Mouse (Mus musculus): ENCODE measurements around the gene Becn1.

Gene Becn1

GRCm38 (mm10) chr11:101315665-101316500 lies 13.8 kb upstream of the Becn1 start, which contains the start of gene Psme3:
TSS of gene Psme3 (plus strand) at chr11:101316213.
- DNase-seq (ENCODE audit: low read depth, low spot score): peak; percentile 98

DNA sequence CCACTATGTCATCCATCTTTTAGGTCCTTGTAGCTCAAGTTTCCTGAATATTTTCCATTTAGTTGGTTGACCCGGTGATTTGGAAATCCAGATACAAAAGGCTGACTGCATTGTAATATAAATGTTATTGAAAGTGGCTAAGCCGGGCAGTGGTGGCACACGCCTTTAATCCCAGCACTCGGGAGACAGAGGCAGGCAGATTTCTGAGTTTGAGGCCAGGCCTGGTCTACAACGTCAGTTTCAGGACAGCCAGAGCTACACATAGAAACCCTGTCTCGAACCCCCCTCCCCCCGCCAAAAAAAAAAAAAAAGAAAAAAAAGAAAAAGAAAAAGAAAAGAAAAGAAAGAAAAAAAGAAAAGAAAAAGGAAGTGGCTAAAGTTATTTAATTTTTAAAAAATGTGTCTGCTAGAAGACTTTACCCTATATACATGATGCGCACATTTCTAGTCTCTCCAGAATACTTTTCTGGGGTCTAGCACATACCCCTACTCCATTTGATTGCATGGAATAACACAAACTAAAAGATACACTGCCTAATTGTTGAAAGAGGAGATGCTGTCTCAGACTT lies 13.1 kb upstream of the Becn1 start:
- DNase-seq (ENCODE audit: low read depth, low spot score): peak; percentile 40

DNA sequence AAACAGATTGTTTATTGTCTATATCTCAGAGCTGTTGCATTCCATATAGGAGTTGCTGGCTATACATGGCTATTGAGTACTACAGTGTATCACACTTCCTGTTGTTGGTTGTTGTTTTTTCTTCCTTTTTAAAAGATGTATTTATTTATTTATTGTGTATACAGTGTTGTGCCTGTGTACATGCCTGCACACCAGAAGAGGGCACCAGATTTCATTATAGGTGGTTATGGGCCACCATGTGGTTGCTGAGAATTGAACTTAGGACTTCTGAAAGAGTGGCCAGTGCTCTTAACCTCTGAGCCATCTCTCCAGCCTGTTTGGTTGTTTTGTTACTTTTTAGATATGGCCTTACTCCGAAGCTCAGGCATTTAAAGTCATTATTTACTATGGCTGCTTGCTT lies 12.5 kb upstream of the Becn1 start:
- DNase-seq (ENCODE audit: low read depth, low spot score): no peak

DNA sequence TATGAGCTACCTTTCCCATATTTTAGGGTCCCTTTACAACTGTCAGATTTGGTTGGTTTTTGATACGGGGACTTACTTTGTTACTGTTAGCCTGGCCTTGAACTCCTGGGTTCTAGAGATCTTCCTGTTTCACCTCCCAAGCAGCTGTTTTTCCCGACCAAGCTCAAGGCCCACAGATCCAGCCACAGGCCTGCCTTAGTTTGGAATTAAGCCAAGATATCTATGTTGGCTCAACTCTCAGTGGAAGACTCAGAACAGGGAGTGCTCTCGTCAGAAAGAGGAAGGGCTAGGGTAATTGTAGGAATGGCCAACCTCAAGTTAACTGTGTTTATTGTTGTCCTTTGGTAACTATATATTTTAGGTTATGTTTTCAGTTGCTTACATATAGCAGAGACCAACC lies 10.1 kb upstream of the Becn1 start:
- DNase-seq (ENCODE audit: low read depth, low spot score): no peak

GRCm38 (mm10) chr11:101311083-101311482 lies 9.0 kb upstream of the Becn1 start:
- DNase-seq (ENCODE audit: low read depth, low spot score): no peak

DNA sequence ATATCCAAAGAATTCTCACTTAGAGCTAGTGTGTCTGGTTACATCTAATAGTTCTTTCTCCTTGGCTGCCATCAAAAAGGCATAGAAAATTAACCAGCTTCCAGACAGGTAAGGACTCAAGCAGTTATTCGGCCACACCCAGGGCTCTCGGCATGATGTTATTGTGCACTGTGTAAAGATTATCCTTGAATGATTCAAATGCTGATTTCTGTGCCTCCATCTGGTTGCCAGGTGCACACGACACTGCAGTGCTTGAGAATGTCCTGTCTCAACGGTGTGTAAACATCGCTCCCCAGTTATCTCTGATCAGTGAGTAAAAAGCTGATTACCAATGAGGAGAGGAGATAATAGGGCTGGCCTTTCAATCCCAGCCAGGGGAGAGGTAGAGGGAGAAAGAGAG lies 5.7 kb upstream of the Becn1 start:
- no peak for DNase-seq (ENCODE audit: low read depth, low spot score)

DNA sequence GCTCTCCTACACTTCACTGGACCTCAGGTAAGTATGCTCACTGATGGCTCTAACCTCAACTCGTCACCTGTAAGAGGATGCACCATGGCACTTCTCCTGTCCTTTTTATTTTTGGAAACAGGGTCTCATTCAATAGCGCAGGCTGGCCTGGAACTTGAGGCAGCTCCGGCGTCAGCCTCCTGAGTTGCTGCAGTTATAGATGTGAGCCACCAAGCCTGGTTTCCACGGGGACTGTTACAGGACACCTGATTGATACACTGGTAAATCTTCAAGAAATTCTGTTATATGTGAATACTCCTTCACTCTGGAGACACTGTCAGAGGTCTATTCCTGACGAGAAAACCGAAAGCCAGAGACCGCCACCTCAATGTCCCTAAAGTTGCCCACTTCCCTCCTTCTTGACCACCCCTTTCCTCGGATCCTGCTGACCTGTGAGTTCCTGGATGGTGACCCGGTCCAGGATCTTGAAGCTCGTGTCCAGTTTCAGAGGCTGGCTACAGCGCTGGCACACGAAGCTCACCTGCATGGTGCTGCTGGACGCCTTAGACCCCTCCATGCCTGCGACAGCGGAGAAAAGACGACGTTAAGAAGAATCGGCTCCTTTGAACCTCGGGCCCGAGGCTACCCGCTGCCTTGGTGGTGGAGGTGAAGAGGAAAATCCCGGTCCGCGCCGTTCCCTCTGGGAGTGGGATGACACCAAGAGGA lies 635 bp downstream of the Becn1 start:
- DNase-seq (ENCODE audit: low read depth, low spot score): no peak

DNA sequence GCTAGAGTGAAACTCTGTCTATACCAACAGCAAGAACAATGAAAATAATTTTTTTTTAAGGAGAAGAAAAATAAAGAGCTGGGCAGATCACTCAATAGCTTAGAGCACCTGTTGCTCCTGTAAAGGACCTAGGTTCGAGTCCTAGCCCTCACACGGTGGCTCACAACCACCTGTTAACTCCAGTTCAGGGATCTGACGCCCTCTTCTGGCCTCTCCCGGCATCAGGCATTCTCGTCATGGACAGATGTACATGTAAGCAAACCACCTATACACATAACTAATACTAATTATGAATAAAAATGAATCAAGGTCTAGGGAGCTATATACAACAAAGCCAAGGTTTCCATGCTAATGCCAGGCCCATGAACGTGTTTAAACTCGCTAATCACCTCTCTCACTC lies 1.2 kb downstream of the Becn1 start:
- DNase-seq (ENCODE audit: low read depth, low spot score): peak; percentile 48

DNA sequence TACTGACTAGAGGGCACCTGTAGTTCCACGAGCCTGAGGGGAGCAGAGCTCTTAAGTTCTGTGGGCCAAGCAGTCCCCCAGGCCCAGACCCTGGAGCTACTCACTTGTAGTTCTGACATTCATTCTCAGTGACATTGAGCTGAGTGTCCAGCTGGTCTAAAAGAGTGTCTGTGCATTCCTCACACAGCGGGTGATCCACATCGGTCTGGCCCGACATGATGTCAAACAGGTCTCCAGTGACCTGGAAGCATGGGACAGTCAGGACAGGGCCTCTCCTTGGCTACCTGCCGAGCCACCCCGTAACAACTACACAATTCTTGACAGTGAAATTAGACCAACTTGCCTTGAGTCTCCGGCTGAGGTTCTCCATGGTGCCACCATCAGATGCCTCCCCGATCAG lies 6.9 kb downstream of the Becn1 start:
- no peak for DNase-seq (ENCODE audit: low read depth, low spot score)

DNA sequence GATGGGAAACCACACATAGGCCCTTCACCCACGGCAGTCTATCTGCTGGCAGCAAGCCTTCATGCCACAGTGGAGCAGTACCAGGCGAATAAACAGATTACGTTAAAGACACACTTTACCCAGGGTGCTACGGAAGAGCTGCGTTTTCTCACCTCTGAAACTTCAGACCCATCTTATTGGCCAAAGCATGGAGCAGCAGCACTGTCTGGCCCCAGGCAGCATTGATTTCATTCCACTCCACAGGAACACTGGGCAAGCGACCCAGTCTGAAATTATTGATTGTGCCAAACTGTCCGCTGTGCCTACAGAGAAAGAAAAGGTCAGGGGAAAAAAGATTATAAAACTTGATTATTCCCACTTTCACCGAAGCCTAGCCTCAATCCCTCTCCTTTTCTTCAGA lies 10.9 kb downstream of the Becn1 start:
- DNase-seq (ENCODE audit: low read depth, low spot score): no peak

- no peak for DNase-seq (ENCODE audit: low read depth, low spot score)
Observed at GRCm38 (mm10) chr11:101287306-101287705, 14.8 kb downstream of the Becn1 start.

DNA sequence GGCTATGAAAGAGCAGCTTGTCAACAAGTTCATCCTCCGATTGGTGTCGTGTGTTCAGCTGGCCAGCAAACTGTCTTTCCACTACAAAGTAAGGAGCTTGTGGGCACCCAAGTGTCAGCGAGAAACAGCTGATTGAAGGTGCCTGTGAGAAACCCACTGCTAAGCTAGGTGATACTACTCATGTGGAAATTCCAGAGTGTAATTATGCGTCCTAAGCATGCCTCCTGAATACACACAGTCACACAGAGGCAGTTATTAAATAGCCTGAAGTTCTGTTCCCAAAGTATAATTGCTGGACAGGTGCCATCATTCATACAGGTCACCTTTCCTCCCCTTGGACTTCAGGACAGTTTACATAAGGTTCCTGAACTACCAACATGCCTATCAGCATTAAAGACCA lies 18.3 kb downstream of the Becn1 start:
- DNase-seq (ENCODE audit: low read depth, low spot score): no peak

DNA sequence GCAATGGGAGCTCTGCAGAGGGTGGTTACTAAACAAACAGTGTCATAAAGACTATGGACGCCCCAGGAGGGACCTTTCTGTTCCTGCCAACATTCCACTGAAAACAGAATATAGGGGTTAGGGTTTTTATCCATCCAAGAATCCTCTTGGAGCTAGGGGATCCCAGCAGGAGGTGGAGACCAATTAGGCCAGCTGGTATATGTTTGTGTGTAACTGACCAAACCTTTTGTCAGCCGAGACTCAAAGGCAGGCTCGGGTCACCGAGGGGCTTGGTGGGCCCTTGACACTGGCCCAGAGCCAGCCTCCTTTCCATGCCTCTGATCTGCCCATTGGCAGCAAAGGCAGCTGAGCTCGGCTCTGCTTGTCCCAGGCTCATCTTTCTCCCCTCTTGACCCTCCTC lies 19.2 kb downstream of the Becn1 start:
- no peak for DNase-seq (ENCODE audit: low read depth, low spot score)

DNA sequence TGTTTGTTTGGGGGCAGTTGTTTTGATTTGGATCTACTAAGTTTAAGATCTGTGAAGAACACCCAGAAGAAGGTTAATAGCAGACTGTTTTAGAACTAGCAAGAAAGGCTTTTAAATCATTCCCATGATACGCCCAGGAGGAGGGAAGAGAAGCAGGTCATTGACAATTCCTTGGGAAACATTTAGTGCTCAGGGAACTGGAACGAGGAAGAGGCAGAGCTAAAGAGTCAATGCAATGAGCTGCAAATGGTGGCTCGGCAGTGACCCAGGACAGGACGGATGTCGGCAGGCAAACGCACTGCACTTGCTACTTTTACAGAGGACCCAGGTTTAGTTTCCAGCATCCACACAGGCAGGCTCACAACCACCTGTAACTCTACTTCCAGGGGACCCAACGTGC lies 21.2 kb downstream of the Becn1 start:
- no peak for DNase-seq (ENCODE audit: low read depth, low spot score)

DNA sequence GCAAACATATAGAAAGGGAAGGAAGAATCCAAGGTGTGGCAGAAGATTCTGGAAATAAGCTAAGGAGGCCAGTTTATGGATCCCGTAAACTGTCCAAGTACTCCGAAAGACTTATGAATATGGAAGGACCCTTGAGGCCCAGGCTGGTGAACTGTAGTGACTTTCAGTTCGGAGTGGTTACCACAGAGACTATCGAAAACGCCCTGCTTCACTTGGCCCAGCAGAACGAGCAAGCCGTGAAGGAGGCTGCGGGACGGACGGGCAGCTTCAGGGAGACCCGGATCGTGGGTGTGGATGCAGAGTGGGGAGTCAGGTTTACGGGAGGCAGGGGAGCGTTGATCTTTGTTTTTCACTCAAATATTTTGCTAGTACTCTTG lies 22.9 kb downstream of the Becn1 start:
- no peak for DNase-seq (ENCODE audit: low read depth, low spot score)

DNA sequence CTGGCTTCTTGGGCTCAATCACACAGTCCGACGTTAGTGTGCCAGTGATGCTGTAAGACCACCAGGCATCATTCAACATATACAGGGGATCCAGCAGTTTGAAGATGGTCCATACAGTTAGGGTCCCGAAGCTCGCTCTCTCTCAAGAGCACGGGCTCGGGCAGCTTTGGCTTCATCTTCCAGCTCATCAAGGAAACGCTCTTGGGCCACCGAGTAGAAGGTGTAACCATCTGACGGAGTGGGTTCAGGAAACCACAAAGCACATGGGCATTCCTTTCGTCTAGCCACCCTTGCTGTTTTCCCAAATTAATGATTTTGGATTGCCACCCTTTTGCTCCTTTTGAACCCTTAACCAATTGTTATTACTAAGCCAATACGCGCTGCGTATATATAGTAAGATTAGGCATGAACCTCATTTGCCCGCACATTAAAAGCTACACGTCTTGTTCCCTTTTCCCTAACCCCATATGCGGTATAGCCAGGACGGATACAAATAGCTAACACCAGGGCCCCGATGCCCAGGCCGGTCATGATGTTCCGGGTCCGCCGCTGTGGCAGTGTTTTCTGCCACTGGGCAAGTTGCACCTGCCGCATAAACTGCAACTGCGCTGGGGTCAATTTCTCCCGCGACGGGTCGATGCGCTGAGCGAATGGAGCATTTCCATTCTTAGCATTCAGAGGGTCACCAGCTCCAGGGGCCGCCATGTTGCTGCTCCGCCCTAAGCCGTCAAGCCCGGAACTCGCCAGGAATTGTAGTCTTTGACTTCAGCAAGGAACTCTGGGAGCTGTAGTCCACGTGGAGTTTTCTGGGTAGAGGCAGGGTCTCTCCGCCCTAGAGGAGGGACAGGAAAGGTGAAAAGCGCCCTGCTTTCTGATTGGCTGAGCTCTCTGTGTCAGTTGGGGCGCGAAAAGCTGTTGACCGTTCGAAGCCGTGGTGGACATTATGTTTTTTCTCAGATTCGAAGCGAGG lies 23.6 kb downstream of the Becn1 start, which contains the start of the genes Cntd1 and Coa3:
Gene Cntd1 (plus strand): TSS at position 790 of the 970 bp plus-strand sequence.
Gene Coa3 (minus strand): TSS at position 892 of the 970 bp plus-strand sequence.
- DNase-seq (ENCODE audit: low read depth, low spot score): peak; percentile 92

DNA sequence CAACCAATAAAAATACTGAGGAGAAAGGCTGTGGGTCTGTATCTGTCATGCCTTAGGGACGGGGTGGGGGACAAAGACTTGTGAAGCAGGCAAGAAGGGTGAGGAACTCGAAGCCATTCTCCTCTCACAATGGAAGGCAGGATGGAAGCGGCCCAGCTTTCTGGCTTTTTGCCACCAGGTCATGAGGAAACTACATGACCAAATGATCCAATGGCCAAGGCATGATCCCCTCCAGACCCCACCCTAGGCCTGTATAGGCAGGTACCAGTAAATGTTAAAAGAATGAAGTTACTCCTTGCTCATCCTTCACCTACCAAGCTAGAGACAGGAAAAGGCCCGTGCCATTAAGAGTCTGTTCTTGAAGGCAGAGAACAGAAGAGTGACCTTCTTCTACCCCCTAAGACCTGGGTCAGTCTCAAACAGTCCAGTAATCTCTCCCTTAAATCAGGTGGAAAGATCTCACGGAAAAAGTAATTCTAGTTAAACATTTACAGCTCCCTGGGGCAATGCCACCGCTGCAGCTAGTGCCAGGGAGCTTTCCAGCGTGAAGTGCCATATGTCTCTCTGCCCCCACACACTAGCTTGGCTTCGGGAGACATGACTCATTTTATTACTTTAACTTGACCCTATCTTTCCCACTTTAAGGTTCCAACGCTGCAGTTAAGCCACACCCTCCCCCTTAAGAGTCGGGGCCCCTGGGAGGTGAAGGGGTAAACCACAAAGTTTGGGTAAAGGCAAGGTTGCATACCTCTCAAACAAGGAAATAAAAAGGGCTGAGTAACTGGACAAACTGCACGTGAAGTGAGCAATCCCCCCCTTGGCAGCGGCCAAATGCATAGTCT lies 24.5 kb downstream of the Becn1 start:
- DNase-seq (ENCODE audit: low read depth, low spot score): no peak

- DNase-seq (ENCODE audit: low read depth, low spot score): no peak
Observed at GRCm38 (mm10) chr11:101276319-101277070, 25.6 kb downstream of the Becn1 start.

- no peak for DNase-seq (ENCODE audit: low read depth, low spot score)
Observed at GRCm38 (mm10) chr11:101275309-101275708, 26.8 kb downstream of the Becn1 start.

GRCm38 (mm10) chr11:101272446-101272845 lies 29.6 kb downstream of the Becn1 start:
- no peak for DNase-seq (ENCODE audit: low read depth, low spot score)
